Mouse (Mus musculus) layer of hippocampus, adult 9-11 months (tissue): ENCODE results near the gene Gm36210.

Source experiments
- DNase-seq: peaks from one replicate; pipeline ENCODE4 v3.0.0; 2022

Gene Gm36210

GRCm38 (mm10) chr7:4906466-4906950 lies at the start of gene Gm36210:
Gene Gm36210, minus strand, starts transcription at chr7:4906516.
- no peak for DNase-seq

- no peak for DNase-seq
Observed at GRCm38 (mm10) chr7:4953815-4954445, 47.6 kb upstream of the Gm36210 start.

DNA sequence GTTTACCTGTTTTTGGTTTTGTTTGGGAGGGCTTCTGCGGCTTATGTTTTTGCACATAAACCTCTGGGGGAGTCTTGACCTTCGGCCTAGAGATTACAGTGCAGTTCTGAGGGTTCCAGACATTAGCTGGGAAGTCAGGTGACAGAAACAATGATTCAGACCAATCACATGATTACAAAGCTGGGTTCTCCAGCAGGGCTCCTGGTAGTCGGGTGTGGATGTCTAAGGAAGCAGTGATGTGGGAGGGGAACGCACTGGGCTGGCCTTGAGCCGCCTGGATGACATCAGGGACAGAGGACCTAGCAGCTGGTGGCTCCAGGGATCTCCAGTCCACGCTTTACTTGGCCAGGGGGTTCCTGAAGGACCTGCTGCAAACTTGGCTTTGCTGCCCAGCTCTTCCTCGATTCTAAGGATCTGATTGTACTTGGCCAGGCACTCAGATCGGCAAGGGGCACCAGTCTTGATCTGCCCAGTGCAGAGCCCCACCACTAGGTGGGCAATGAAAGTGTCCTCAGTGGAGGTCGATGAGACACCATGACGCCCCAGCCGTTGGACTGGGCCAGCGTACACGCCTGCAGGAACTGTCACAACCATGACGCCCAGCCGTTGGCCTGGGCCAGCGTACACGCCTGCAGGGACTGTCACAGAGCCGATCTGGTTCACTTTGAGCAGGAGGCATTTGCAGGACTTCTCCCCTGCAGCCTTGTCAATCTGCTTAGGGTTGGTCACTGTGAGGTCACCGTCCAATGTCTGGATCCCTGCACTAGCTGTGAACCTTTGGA lies 44.4 kb upstream of the Gm36210 start:
- no peak for DNase-seq

DNA sequence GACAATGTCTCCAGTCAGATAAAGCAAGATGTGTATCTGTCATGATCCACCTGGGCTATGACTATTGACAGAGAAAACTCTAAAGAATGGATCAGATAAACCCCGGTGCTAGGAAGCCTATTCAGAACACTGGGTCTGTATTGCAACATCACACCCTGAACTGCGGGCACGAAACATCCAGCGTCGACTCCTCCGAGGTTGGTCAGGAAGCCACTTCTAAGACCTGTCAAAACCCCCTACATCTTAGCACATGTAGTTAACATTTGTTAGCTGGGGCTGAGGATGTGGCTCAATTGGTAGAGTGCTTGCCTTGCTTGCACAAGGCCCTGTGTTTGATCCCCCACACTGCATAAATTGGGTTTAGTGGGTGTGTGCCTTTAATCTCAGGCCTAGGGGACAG lies 42.1 kb upstream of the Gm36210 start:
- DNase-seq = no peak

DNA sequence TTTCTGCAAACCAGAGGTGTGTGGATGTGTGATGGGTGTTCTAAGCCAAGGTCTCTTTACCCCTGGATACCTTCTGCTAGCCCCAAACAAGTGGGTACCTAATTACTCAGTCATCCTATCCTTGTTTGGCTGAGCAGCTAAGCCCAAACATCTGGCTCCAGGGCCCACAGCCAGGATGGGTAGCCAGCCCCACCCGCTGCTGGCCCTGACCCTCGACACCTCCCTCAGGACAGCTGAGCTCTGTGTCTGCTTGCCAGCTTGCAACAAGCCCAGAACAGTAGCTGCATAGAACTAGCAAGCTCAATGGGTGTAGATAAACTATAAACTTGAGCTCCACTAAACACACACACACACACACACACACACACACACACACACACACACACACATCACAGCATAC lies 41.5 kb upstream of the Gm36210 start:
- DNase-seq = peak; percentile 61

DNA sequence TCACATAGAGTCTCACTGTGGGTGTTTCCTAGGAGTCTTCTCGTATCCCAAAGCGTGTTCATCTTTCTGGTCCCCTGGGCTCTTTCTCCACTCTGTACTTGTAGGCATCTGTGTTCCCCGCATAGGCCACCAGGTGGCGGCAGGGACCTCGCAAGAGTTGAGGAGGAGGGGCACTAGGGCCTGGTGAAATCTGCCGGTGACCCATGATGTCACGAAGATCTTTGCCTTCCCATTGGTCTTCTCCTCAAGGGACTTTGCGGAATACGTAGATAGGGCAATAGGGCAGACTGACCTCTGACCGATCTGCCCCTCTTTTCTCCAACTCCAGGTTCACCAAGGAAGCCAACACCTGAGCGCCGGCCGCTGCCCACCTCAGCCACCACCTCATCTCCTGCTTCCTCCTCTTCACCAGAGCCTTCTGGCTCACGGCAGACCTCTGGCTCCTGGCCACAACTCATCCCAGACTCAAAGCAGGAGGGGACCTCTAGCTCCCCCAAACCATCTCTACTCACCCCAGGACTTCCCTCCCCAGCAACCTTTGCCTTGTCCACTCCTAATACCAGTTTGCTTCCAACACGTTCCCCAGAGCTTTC lies 37.0 kb upstream of the Gm36210 start:
- DNase-seq = peak; percentile 95

DNA sequence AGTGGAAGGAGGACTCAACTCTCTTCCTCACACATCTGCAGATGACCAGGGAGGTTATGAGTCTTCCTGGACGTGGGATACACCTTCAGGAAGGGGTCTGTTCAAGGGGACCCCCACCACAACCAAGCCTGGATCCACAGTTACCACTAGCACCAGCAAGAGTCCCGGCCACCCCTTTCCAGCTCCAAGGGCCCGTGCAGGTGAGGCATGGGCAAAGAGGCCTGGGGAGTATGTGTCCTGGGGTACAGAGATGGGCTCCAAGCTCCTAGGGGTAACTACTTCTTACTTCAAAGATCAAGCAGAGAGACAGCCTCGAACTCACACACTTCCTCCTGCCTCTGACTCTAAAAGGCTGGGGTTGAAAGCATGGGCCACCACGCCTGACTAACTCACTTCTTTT lies 36.4 kb upstream of the Gm36210 start:
- no peak for DNase-seq

DNA sequence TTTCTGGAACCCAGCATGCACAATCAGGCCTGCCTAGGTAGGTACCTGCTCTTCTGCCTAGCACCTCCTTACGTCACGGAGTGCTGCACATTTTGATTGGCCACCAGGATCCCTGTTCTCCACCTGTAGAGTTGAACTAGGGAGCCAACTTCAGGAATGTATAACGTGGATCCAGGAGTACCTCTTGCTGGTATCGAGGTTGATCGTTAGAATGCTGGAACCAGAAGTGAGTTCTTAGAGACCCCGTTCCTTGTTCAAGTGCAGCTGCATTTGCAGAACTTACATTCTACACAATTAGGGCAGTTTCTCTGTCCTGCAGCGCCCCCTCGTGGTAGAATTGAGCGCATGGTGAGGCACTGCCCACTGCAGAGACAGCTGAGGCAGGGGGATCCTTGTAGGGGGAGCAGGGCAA lies 33.8 kb upstream of the Gm36210 start:
- no peak for DNase-seq

- DNase-seq = peak; percentile 40
Observed at GRCm38 (mm10) chr7:4938456-4938855, 32.1 kb upstream of the Gm36210 start.

GRCm38 (mm10) chr7:4937392-4937791 lies 31.1 kb upstream of the Gm36210 start:
- no peak for DNase-seq

DNA sequence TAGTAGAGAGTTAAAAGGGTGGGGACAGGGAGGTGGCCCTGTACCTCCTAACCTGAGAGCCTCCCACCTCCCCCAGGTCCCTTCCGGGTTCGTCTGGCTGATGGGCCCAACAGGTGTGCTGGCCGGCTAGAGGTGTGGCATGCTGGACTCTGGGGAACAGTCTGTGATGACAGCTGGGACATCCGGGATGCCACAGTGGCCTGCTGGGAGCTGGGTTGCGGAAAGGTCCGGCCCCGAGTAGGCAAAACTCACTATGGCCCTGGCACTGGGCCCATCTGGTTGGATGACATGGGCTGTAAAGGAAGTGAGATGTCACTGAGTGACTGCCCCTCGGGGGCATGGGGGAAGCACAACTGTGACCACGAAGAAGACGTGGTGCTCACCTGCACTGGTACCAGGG lies 30.5 kb upstream of the Gm36210 start:
- DNase-seq = no peak

DNA sequence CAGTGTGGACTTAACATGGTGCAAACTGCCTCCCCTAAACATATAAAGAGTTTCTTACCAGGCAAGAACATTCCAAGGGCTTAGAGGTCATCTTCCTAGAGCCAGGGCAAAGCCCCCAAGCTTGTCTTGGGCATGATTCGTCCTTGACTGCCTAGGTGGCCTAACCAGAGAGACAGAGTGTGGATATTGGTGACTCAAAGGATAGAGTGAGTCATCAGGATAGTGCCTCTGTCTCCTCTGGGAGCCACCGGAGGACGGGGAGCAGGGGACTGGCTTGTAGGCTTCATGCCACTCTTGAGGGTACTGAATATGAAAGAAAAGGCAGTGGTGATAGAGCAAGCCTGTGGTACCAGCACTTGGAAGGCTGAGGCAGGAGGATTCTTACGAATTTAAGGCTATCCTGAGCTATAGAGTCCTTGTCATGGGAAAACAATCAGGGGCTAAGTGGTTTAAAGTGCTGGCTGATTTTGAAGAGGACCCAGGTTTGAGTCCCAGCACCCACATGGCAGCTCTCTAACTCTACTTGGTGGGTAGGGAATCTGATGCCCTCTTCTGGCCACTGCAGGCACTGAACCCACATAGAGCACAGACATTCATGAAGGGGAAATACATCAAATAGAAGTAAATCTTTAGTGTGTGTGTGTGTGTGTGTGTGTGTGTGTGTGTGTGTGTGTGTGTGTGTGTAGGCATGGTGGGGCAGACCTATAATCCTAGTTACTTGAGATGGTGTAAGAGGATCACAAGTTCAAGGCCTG lies 28.0 kb upstream of the Gm36210 start:
- DNase-seq = no peak

GRCm38 (mm10) chr7:4933103-4933502 lies 26.8 kb upstream of the Gm36210 start:
- no peak for DNase-seq

GRCm38 (mm10) chr7:4928323-4928722 lies 22.0 kb upstream of the Gm36210 start:
- no peak for DNase-seq

- DNase-seq = no peak
Observed at GRCm38 (mm10) chr7:4927711-4928110, 21.4 kb upstream of the Gm36210 start.

- DNase-seq = no peak
Observed at GRCm38 (mm10) chr7:4926849-4927248, 20.5 kb upstream of the Gm36210 start.

- no peak for DNase-seq
Observed at GRCm38 (mm10) chr7:4925441-4926381, 19.4 kb upstream of the Gm36210 start, which contains the start of gene Ssc5d. Gene Ssc5d, plus strand, starts transcription at chr7:4925785.

- DNase-seq = peak; percentile 65
Observed at GRCm38 (mm10) chr7:4924891-4925301, 18.6 kb upstream of the Gm36210 start.

DNA sequence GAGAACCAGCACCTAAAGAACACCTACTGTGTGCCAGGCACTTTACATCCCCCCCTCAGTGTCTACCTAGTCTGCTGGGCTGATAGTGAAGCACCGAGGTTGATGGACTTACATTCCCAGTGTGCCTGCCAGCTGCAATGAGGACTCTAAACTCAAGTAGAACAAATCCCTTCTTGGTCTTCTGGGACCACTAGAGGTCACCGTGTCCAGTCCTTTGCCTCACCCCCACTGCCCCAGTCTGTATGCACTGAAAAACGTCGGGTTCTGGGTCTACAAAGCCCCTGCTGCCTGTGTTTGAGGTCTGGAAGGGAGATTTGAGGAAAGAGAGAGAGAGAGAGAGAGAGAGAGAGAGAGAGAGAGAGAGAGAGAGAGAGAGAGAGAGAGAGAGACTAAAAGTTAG lies 18.2 kb upstream of the Gm36210 start:
- DNase-seq = no peak

DNA sequence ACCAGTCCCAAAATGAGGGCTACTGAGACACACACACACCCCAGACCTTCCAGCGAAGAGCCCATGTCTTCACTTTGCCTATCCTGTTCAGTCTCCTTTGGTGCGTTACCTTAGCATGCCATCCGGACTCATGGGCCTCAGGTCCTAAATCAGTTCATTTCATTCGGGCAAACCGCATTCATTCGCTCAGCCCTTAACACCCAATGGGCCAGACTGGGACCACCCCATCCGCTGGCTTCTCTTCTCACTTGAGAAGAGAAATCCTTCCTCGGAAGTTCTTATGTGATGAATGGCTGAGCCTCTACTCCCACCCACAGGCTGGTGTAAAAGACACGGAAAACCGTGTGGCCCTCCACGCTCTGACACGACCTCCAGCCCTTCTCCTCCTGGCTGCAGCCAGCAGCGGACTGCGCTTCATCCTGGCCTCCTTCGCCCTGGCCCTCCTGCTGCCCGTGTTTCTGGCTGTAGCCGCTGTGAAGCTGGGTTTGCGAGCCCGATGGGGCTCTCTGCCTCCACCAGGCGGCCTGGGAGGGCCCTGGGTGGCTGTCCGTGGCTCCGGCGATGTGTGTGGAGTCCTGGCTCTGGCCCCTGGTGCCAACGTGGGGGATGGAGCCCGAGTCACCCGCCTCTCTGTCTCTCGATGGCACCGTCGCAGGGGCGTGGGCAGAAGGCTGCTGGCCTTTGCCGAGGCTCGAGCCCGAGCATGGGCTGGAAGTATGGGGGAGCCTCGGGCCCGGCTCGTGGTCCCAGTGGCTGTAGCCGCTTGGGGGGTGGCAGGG lies 17.5 kb upstream of the Gm36210 start:
- DNase-seq = no peak

GRCm38 (mm10) chr7:4922931-4923565 lies 16.7 kb upstream of the Gm36210 start:
- peak; percentile 80 for DNase-seq
